Mouse (Mus musculus) G1E (cell line): Measurements from ENCODE around the gene Bzw2. TPM values are rescaled to one million over a fixed set of nuclear protein-coding genes. Genes with fewer than 3 reads are reported as not detected.

Experiments used
- ATAC-seq: 2 replicates; pipeline ENCODE4 v1.8.0; 2016; ENCODE audit warnings: mild to moderate bottlenecking; ENCODE audit not compliant: insufficient number of reproducible peaks, poor library complexity, low FRiP score, severe bottlenecking; ENCODE audit errors: extremely low read depth
- DNase-seq: peaks from one replicate; pipeline ENCODE4 v3.0.0; 2012; ENCODE audit warnings: low spot score
- H3K27me3 ChIP-seq: 2 replicates; pipeline ENCODE4 v1.6.1; 2012; ENCODE audit warnings: mild to moderate bottlenecking, low read length, inconsistent platforms; ENCODE audit not compliant: insufficient read depth
- H3K36me3 ChIP-seq: replicated peaks from 2 replicates; pipeline ENCODE3; 2012; ENCODE audit warnings: mild to moderate bottlenecking, inconsistent platforms
- H3K4me1 ChIP-seq: 2 replicates; pipeline ENCODE4 v1.6.1; 2012; ENCODE audit warnings: low read depth, low read length, inconsistent platforms, mixed read lengths; ENCODE audit not compliant: insufficient read depth
- H3K4me3 ChIP-seq: 2 replicates; pipeline ENCODE4 v1.5.1; 2012; ENCODE audit warnings: low read depth, mild to moderate bottlenecking, inconsistent platforms, low read length, moderate library complexity, mixed read lengths
- H3K9me3 ChIP-seq: replicated peaks from 2 replicates; pipeline ENCODE4 v1.6.1; 2012; ENCODE audit warnings: inconsistent platforms
- CTCF ChIP-seq: IDR thresholded peaks from 2 replicates; pipeline ENCODE4 v1.5.1; 2012; ENCODE audit warnings: low read depth, low read length, inconsistent platforms, mixed read lengths
- GATA1 ChIP-seq: IDR thresholded peaks from 2 replicates; pipeline ENCODE4 v1.6.1; 2012; ENCODE audit warnings: borderline replicate concordance, low read length, inconsistent platforms, mixed read lengths
- GATA2 ChIP-seq: IDR thresholded peaks from 2 replicates; pipeline ENCODE4 v1.6.1; 2012; ENCODE audit warnings: low read depth, low read length, inconsistent platforms, borderline replicate concordance
- POLR2AphosphoS5 ChIP-seq: IDR thresholded peaks from 2 replicates; pipeline ENCODE4 v1.6.1; 2012; ENCODE audit warnings: low read depth, low read length, inconsistent platforms; ENCODE audit not compliant: insufficient replicate concordance
- TAL1 ChIP-seq: conservative IDR thresholded peaks from 2 replicates; pipeline ENCODE4 v1.6.1; 2012; ENCODE audit warnings: low read depth, low read length, inconsistent platforms, mixed read lengths
- polyA plus RNA-seq: library from polyadenylated mRNA; stranded (reverse); fragments of >175 nt; gene quantifications from 2 replicates; pipeline ENCODE4 v1.2.3, GENCODE M21; 2012
- total RNA-seq, 2 experiments: library from RNA; stranded (forward) in 1 of 2; stranded (reverse) in 1 of 2; fragments of 200-1000 nt in 1 of 2; fragments of >200 nt in 1 of 2; fragmentation: Nextera tagmentation in 1 of 2; gene quantifications; 2 replicates each; pipeline ENCODE4 v1.2.3; 2014 to 2017

Bzw2 gene
- total and polyA plus RNA-seq, 3 experiments: 23.8 to 134 (median 129) TPM

DNA sequence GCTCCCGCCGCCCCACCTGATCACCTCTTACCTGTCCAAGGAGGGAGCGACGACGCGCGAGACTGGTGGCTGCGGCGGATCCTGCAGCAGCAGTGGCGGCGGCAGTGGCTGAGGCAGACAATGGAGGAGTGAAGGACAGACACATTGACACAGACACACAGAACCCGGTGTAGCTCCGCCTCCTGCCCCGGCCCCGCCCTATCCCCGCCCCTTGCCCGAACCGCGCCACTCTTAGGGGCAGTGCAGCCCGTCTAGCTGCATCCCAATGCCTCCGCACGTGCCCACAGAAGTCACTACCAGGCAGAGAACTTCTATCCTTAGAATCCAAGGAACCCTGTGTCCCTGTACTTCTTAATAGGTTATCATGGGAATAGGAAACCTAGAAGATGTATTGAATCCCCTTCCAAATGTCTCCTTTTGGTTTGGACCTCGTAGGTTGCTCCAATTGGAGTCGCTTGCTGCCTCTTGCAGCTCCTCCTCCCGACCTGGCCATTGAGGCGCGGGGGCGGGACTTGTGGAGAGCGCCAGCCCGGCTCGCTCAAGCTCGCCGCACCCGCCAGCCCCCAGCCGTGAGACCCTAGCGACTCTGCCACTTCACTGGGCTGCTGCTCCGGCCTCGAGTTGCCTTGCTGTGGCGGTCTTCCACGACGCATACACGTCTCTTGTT is 1.1 kb downstream of the Bzw2 start, which contains the start of gene Ankmy2:
TSS of gene Ankmy2 (plus strand) at position 478 of the 667 bp plus-strand sequence.
- peak within 1 kb of the TSS; percentile 97 for H3K4me3 ChIP-seq
- DNase-seq (peak; percentile 94), ATAC-seq (peak; percentile 78)
- peaks cover 51% of the 10 kb centered on the region for H3K4me1 ChIP-seq
- H3K27me3 ChIP-seq: no peaks in the 10 kb centered on the region
- TF ChIP-seq GATA2 (no peak), CTCF (no peak), POLR2AphosphoS5 (no peak), GATA1 (no peak), TAL1 (no peak)
- no peaks in the 10 kb centered on the region for H3K9me3 ChIP-seq
- H3K36me3 ChIP-seq: peaks cover 35% of the 10 kb centered on the region

DNA sequence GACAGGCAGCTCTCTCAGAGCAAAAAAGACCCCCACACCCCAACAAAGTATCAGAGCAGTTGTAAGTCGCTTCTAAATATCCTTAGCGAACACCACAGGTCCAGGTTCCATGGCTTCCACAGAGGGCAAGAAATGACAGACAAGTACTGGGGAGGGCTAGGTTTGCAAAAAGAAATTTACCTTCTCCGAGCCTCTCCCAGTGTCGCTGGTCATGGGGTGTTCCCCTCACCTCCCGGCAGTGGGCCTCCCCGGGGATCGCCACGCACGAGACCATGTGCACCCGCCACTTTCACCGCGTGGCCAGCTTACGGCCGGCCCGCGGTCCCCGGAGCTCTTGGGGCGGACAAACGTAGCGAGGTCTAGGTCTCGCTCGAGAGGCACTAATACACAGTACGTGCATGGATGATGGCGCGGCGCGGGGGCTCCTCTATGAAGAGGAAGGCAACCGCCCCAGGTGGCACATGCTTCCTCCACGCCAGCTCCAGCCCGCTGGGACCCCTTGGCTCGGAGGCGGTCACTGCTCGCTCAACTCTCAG is 1.7 kb downstream of the Bzw2 start:
- H3K36me3 ChIP-seq: peaks cover 30% of the 10 kb centered on the region
- H3K9me3 ChIP-seq: no peaks in the 10 kb centered on the region
- ATAC-seq: no peak
- DNase-seq: no peak
- TF ChIP-seq TAL1 (no peak), POLR2AphosphoS5 (no peak), GATA1 (no peak), CTCF (no peak), GATA2 (no peak)
- H3K4me3 ChIP-seq: peak overlapping the region; percentile 97
- H3K27me3 ChIP-seq: no peaks in the 10 kb centered on the region
- peaks cover 51% of the 10 kb centered on the region for H3K4me1 ChIP-seq

DNA sequence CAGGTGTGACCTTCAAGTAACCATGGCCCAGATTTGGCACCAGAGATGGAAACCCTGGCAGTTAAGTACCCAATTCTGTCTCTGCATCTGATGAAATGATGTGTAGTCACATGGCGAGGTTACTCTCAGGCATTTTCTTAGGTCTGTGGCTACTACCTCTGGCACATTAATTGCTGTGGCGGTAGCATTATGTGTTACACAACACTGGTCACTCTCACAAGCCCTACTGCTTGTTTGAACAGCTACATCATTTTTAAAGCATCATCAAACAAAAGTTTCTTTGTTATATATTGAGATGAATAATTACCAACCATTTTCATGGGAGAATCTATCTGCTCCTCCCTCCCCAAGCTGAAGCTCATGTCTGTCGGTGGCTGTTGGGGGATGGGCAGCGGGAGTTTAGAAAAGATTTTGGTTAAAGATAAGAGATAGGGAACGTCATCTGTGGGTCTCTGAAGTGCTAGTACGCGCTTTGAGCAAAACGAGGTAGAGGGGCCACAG is 2.7 kb downstream of the Bzw2 start:
- DNase-seq: no peak
- Histone ChIP-seq H3K4me3 (peak overlapping the region; percentile 97), H3K9me3 (no peaks in the 10 kb centered on the region), H3K36me3 (peaks cover 29% of the 10 kb centered on the region), H3K4me1 (peaks cover 57% of the 10 kb centered on the region), H3K27me3 (no peaks in the 10 kb centered on the region)
- no peak for ATAC-seq
- TF ChIP-seq CTCF (no peak), GATA1 (no peak), POLR2AphosphoS5 (no peak), GATA2 (no peak), TAL1 (no peak)

DNA sequence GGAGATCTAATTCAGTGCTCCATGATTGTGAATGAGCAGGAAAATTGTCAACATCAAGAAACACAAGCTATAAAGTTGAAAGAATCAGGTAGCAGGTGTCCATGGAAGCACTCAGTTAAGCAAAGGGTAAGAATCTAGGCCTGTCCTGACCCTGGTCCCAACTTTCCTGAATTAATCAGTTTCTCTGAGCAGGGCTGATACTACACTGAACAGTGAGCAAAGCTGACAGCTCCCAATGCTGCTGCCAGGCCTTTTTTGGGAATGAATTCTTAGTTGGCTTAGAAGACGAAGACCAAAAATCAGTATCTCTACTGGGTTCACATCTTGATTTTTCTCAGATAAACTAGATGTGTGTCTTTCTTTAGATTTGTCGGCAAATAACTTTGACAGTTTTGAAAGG is 7.1 kb downstream of the Bzw2 start:
- TF ChIP-seq POLR2AphosphoS5: no peak
- TF ChIP-seq GATA1: no peak
- TF ChIP-seq TAL1: no peak
- TF ChIP-seq GATA2: no peak
- TF ChIP-seq CTCF: no peak
- no peak for ATAC-seq
- Histone ChIP-seq H3K9me3 (no peaks in the 10 kb centered on the region), H3K27me3 (no peaks in the 10 kb centered on the region), H3K4me3 (no peak overlapping the region), H3K36me3 (peaks cover 42% of the 10 kb centered on the region), H3K4me1 (peaks cover 54% of the 10 kb centered on the region)
- no peak for DNase-seq

DNA sequence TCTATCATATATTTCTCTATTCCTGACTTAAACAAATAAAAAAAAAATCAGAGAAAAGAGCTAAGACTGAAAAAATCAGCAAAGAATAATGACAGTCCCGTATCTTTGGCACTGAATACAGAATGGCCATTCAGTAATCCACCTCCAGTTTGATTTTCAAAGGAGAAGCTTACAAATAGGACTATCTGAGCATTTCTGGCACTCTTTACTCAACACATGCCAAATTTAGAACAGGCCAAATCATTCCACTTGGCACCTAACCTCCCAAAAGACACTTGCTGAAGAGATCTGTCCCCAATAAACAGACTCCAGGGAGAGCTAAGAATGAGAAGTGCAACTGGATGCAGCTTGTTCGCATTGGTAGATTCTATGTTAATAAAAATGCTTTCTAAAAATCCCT is 7.6 kb downstream of the Bzw2 start:
- H3K9me3 ChIP-seq: no peaks in the 10 kb centered on the region
- no peak overlapping the region for H3K4me3 ChIP-seq
- ATAC-seq: no peak
- no peak for TF ChIP-seq TAL1
- TF ChIP-seq GATA1: no peak
- no peak for TF ChIP-seq CTCF
- H3K36me3 ChIP-seq: peaks cover 45% of the 10 kb centered on the region
- peaks cover 51% of the 10 kb centered on the region for H3K4me1 ChIP-seq
- DNase-seq: no peak
- no peaks in the 10 kb centered on the region for H3K27me3 ChIP-seq

DNA sequence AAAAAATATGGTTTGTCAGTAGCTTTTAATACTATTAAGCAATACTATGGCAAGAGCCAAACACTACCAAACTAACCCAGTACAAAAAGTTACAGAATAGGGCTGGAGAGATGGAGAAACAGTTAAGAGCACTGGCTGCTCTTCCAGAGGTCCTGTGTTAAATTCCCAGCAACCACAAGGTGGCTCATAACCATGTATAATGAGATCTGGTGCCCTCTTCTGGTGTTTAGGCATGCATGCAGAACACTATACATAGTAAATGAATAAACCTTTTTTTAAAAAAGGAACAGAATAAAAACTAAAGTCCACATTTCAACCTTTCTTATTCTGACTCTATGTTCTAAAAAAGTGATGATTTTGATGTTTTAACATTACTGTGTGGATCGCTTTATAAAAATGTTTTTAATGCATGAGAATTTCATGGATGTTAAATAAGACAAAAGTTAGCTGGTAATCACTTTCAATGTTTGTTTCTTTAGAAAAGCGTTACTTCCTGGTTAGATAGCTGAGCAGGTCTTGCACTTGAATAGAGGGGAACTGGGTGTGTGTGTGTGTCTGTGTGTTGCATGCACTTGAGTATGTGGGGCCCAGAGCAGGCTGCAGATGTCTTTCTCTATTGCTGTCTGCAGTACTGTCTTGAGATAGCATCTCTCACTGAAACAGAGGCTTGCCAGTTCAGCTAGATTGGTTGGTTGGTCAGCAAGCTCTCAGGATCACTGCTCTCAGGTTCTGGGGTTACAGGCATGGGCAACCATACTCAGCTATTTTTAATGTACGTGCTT is 11.5 kb downstream of the Bzw2 start:
- TF ChIP-seq CTCF (no peak), POLR2AphosphoS5 (no peak), GATA1 (no peak), GATA2 (no peak), TAL1 (no peak)

More for the DNA sequence above, 11.5 kb downstream of the Bzw2 start:
- H3K36me3 ChIP-seq: peaks cover 40% of the 10 kb centered on the region
- H3K4me1 ChIP-seq: peaks cover 36% of the 10 kb centered on the region
- no peak overlapping the region for H3K4me3 ChIP-seq
- no peaks in the 10 kb centered on the region for H3K27me3 ChIP-seq
- H3K9me3 ChIP-seq: no peaks in the 10 kb centered on the region
- ATAC-seq: peak; percentile 59
- no peak for DNase-seq
